Mouse (Mus musculus): ENCODE data around the gene Relch. TPM values are rescaled to one million over a fixed set of nuclear protein-coding genes. Genes with fewer than 3 reads are reported as not detected.

The Relch gene
- total RNA-seq (2023): 10 to 100 TPM; 90.4 to 96.0 TPM

GRCm38 (mm10) chr1:105663171-105663961 lies at the start of gene Relch, which contains the start of gene Pign:
Gene Relch, plus strand, starts transcription at chr1:105663861.
Gene Pign, minus strand, starts transcription at chr1:105663677.

GRCm38 (mm10) chr1:105780457-105781364 lies 117.0 kb downstream of the Relch start, which contains the start of gene Tnfrsf11a:
Gene Tnfrsf11a, plus strand, starts transcription at chr1:105780718.

Other genes starting within 250 kb of the Relch start
- 10 to 100 TPM; 27.9 to 28.1 TPM for gene Pign, start 184 bp upstream of the Relch start, total RNA-seq (2023)
- gene Tnfrsf11a, start 116.9 kb downstream of the Relch start, total RNA-seq (2023): 10 to 100 TPM; 24.8 to 26.1 TPM

Measured in monocyte, adult 59 days (primary cell).